Mouse (Mus musculus) CD4-positive helper T cell, adult 2 months (primary cell): ENCODE measurements around the gene Mtg1.
"Not testable (repeated sequence)": the region's sequence is repeated elsewhere in the genome, so short reads cannot be mapped to it uniquely, and the experiment has no call there.

Source experiments
- DNase-seq: peaks from one replicate; pipeline ENCODE4 v3.0.0-alpha.2; 2012; ENCODE audit warnings: low read depth, missing footprints, low spot score

The Mtg1 gene

DNA sequence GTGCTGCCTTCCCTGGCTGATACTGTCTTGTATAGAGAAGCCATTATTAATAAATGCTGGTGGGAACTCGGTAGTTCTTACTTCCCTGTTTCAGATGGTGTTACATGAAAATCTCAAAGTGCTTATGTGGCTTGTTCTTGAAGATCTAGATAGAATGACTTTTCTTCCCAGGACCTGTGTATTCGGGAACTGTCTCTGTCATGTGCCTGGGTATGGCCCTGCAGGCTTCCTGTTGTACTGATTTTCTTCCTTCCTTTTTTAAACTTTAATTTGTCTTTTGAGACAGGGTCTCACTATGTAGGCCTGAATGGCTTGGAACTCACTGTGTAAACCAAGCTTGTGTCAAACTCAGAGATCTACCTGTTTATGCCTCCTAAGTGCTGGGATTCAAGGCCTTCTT, 9.5 kb upstream of the Mtg1 start:
- no peak for DNase-seq

DNA sequence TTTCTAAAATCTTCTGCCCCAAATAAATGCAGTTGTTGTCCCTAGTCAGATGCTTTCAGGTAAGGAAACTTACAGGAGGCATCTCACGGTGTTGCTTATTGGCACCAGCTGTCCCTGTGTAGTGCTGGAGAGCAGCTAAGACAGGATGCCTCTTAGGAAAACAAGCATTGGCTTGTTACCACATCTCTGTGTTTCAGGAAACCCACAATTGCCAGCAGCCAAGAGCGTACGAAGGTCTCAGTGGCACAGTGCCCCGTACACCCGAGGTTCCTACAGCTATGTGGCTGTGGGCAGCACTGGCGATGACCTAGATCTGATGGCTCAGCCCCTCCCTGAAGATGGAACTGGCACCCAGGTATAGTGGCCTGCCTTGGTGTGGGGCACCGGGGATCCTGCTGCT, 5.2 kb upstream of the Mtg1 start:
- not testable (repeated sequence) for DNase-seq

DNA sequence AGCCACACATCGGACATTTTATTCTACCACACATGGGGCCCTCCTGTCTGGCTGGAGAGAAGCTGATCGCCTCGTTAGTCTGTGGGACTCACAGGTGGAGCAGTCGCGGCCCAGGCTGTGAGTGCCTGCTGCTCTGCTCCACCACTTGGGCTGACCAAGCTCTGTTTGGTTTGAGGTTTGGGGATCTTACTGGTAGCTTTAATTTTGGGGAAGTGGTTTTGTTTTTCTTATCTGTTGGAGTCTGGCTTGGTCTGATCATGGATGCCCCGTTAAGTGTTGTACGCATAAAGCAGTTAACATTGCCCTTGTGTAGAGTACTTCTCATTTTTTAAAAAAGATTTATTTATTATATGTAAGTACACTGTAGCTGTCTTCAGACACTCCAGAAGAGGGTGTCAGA, 3.3 kb upstream of the Mtg1 start:
- not testable (repeated sequence) for DNase-seq

DNA sequence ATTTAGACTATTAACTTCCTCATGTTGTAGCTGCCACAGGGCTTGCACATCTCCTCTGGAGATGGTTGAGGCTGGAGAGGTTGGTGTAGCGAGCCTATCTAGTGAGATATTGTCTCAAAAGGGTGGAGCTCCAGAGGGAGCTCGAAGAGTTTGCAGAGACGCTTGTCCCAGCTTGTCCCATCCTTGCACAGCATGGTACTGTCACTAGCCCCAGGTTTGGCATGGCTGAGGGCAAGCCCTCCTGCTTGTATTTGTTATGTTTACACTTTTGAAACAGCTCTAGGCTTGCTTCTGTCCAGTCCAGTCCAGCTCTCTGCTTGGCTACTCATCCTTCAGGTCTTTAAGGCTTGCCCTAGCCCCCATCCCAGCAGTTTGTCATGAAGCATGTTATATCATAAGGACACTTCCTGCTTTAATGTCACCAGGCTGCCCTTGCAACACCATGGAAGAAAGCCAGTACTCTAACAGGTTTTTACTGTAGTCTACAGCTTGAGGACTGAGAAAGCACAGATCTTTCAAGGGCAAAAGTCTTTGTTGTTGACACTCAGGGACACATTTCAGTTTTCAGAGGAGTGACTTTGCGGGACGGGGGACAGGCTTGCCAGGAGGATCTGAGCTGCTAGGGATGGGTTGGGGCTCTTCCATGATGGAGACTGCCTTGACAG, 2.1 kb upstream of the Mtg1 start:
- no peak for DNase-seq

DNA sequence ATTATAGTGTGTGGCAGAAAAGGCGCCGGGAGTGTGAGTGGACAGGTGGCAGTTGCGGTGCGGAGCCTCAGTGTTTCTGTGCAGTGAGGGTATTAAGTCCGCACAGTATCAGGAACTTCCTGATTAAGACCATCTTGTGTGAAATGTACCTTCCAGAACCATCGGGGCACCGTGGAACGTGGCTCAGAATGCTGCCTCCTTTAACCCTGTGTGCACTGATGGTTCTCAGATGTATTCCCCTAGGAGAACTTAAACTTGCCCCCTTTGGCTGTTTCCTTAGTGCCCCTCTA, 602 bp downstream of the Mtg1 start:
- no peak for DNase-seq

DNA sequence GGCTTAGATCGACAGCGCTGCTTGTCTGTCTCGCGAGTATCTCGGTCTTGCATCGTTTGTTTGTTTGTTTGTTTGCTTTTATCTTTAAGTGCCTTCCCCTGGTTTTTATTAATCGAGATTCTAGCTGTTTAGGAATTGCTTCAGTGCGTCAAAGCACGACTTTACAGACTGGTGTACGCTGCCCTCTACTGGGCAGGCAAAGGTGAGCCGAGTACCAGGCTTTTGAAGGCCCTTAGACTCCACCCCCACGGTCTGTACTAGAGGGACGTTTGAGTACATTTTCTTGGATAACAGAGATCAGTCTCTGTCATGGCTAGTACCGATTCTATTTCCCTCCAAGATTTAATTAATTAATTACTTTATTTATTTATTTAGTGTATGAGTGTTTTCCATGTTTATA, 4.0 kb downstream of the Mtg1 start:
- peak; percentile 77 for DNase-seq

DNA sequence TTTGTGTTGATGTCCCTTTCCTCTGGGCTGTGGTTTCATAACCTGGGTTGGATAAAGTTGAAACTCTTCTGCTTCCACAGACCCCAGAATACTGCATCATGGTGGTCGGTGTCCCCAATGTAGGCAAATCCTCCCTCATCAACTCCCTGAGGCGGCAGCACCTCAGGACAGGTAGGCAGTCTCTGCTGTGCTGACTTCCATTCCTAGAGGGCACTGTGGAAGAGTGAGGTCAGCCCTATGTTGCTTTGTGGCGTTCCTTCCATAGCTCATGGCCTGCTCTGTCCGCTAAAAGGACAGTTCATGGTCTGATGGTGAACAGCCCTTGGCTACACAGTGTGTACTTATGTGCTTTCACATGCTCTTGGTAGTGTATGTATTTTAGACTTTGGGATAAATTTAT, 7.2 kb downstream of the Mtg1 start:
- DNase-seq = no peak

DNA sequence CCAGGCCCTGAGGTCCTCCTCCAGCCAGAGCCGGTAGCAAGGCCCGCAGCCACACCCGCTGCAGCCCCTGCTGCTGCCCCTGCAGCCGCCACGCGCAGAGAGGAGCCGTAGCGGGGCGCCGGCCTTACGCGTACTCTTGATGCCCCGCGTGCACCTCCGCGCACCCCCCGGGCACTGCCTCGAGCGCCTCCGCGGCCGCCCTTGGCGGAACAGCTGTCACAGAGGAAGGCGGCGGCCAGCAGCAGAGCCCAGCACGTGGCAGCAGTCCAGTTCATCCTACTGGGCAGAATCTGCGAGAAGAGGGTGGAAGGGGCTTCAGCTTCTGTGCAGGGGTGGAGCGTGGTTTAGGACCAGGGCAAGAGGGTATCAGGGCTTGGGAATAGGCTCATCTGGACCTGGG, 16.0 kb downstream of the Mtg1 start:
- no peak for DNase-seq

DNA sequence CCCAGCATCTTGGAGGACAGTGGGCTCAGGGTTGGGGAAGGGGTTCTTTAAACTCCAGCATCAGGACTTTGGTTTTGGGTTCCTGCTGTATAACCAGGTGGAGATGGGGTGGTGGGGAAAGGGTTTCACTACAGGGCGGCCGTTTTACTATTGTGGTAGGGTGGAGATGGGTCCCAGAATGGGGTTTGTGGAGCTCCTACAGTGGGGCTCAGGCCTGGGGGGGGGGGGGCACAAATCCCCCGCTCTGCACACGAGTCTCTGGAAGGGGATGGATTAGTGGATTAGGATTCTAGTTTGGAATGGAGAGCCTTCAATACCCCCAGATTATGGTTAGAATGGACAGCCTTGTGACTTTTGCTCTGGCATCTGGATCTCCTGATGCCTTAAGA, 16.5 kb downstream of the Mtg1 start:
- no peak for DNase-seq

DNA sequence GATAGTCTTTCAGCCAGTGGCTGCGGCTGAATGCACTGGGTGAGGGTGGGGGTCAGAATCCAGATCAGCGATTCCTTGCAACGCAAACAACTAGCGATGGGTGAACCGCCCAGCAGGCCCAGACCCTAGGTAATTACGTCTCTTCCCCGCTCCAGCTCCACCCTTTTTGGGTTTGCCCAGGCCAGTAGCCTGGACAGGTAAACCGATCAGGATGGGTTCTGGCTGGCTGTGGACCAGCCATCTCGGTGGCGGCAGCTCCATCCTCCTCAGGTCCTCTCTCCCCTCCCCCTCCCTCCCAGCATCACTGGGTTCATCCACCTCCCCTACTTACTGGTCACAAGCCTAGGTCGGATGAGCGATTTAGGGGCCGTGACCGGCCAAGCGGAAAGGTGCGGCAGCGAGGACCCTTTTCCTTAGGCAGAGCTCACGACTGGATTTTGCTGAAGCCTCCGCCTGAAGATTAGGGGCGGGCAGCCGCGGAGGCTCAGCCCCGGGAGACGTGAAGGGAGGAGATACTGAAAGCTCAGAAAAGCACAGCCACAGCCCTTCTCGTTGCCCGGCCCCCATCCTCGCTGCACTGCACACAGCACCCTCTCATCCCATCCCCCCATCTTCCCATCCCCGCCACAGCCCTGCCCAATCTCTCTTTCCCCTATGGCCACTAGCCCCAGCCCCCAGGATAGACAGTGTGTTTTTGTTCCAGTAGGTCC, 17.0 kb downstream of the Mtg1 start, which contains the start of gene Sprn:
Sprn (minus strand) TSS at position 660 of the 710 bp plus-strand sequence.
- no peak for DNase-seq

DNA sequence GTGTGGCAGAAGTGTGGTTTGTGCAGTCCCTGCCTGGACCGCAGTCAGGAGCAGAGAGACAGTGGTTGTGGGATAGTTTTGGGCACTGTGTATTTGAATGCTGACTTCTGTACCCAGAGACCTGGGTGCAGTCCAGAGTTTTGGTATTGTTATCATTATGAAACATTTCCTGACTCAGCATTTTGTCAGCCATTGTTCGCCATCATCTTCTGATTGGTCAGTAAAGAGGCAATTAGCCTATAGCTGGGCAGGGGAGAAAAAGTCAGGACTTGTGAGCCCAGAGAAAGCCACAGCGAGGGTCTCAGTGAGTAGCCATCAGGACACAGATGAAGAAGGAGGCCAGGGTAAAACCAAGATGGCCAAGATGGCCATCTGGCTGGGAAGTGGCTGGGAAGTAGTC, 23.0 kb downstream of the Mtg1 start:
- no peak for DNase-seq

DNA sequence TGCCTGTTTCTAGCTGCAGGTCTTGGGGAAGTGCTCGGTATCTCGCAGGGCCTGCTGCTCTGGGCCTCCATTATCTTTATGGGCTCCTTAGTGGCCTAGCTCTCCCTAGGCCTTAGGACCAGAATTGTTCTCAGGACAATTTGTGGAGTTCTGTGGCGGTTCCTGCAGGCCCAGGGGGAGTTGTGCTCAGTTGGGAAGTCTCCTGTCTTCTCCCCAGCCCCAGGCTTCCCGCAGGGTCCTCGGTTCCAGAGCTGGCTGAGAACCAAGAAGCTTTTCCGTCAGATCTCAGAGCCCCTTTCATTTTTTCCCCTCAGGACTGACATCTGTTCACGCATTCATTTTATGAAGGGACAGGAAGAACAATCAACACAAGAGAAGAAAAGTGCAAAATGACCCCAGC, 27.3 kb downstream of the Mtg1 start, which contains the start of gene Olfr522:
Olfr522 (minus strand) TSS at position 101 of the 400 bp plus-strand sequence.
- no peak for DNase-seq

DNA sequence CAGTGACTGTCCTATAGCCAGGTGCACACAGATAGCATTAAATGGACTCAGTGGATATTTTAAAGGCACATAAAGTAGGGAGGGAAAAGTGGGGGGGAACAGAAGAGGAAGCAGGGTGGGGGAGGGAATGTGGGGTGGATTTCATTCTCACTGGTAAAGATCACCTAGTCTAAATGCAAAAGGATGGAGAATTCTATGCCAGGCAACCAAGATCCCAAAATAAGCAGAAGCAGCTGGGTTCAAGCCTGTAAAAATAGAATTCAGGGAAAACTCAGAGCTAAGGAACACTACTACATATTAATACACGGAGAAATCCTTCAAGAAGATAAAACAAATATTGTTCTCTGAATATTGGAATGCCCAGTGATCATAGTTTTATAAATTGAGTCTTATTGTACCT, 30.6 kb downstream of the Mtg1 start:
- no peak for DNase-seq

DNA sequence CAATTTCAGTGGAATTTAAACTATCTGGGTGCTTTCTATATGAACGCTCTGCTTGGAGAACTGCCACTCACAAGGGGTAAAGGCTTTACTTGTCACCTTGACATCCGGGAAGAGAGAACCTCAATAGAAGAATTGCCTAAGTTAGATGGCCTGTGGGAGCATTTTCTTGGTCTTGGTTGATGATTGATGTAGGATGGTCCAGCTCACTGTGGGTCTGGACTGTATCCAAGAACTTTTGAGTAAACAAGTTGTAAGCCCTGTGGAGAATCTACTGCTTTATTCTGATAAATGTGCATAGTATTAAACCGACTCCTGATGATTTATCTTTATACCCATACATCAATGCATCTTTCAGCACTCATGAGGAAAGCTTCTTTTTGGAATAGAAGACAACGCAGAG, 32.0 kb downstream of the Mtg1 start:
- no peak for DNase-seq

DNA sequence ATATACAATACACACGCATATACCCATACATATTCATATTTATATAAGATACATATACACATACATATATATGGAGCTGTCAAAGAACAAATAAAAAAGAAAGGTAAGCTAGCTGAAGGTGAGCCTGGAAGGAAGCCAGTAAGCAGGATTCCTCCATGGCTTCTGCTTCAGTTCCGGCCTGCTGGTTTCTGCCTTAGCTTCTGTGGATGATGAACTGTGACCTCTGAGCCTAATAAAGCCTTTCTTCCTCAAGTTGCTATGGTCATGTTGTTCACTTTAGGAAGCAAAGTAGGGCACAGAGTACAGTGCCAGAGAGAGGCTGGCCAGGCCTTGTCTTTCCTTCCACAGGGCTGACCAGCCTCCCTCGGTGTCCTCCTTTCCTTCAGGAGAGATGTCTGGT, 33.5 kb downstream of the Mtg1 start:
- DNase-seq = no peak

DNA sequence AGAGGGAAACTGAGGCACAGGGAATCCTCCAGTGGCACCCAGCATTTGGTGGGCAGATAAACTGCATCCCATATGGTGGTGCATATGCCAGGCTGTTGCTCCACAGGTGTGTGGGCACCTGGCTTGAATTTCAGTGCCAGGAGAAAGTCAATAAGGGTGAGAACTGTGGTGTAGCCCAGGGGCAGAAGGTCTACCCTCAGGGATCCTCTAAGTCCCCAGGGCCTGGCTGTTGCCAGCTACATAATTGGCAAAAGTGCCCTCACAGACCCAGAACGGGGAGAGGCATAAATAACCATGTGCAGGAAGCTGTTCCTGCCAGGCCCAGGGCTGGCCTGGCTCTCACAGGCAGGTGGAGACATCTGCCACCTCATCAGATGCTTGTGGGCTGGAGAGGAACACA, 35.6 kb downstream of the Mtg1 start, which contains the start of gene Olfr523:
Olfr523 (plus strand) TSS at position 282 of the 400 bp plus-strand sequence.
- no peak for DNase-seq

DNA sequence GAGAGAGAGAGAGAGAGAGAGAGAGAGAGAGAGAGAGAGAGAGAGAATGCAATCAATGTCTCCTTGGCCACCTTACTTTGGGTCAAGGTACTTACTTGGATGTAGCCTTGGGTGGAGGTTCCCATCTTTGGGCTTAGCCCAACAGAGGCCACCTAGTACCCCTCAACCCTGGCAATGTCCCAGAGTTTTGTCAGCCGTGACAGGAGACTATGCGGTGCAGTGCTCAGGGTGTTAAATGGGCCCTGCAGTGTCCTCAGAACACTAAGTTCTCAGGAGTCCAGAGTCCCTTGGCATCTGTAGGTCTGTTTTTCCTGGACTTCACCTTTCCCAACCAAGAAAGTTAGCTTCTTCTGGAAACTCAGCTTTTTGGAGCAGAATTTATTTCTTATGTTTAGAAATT, 41.8 kb downstream of the Mtg1 start:
- DNase-seq = no peak

DNA sequence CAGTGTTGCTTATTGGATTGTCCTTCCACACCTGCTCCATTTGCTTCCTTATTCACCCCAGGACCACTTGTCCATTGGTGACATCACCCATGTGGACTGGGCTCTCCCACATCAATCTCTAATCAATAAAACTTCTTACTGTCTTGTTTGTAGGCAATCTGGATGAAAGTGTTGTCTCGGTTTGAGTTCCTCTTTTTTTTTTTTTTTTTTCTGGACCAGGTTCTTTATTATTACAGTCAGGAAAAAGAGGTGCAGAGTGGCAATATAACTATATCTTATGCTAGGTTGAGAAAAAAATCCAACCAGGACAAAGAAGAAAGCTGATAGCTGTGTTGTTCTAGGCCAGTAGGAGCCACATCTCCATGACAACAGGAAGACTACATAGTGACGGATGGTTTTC, 43.3 kb downstream of the Mtg1 start:
- DNase-seq = no peak

DNA sequence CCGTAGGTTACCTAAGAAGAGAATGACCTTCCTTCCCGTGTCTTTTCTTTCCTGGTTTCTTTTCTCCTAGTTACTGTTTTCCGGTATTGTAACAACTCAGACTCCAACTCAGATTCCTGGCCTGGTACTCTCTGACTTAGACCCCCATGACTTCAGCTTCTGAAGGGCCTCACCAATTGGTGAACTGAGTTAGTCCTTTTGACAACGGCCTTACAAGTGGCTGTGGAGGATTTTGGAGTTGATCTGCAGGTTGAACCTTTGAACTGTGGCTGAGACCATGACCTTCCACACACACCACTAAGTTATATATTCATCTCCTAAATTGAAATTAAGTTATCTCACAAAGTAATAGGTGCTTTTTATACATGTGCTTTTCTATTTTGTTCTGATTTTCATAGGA, 46.8 kb downstream of the Mtg1 start:
- no peak for DNase-seq

DNA sequence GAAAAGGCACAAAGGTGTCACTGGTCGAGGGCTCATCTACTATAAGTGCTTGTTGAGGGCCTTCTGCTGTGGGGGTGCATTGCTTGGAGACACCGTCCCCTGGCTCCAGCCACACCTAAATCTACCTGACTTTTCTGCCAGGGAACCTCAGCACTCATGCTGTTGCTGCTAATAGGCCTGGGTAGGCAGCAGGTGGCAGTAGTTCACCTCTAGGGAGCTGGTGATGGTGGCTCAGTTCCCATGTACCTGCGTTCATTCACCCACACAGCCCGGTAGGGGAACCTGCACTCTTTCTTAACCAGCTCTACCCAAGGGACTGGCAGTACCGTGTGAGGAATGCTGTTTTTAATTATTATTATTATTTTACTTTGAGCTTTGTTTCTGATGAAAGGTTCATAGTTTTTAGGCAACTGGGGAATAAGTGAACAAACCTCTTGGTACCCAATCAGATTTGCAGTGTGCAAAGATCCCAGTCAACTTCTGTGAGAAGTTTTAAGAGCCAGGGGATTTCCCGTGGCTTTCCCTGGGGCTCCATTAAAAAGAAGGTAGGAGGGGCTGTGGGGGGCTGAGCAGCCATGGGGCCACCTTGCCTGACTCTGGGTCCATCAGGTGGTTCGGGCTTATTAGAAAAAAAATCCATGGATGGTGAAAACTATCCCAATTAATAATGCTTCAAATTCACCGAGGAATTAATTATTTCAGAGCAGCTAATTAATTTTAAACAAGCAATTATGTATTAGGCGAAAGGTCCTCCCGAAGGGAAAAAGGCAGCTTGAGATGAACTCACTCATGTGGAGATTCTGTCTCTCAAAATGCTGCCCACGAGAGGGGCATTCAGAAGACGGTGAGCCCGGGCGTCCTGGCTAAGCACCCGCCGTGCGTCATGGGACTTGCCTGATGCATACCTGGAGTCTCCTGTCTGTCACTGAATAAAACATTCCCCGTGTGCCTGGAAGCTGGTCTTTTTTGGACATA, 49.6 kb downstream of the Mtg1 start:
- DNase-seq = peak; percentile 81

DNA sequence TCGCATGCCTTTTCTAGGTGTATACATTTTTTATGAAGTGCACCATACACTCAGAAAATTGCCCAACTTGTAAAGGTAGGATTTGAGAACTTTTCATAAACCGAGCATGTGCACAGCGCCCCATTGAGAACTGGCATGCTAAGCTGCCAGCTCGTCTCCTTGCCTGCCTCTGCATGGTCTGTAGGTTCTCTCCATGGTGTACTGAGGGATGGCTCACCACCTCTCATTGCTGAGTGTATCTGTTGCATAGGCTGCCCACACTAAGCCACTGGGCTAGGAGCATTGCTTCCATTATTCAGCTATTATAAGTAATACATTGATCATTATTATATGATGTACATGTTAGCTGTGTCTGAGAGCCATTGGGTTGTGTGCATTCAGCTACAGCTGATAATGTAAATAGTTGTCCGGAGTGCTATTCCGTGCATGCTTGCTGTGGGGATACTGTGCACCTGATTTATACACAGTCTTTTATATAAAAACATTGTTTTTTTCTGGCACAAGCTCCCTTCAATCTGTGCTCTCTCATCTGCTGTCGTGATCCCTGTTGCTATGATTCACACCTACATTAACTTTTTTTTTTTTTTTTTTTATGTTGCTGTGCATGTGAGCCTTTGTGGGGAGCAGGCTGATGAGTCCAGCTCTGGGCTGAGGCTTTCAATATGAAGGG, 50.5 kb downstream of the Mtg1 start:
- no peak for DNase-seq
